19 mouse cellular contexts compared by ENCODE assay signal in genomic region chr11:68190849-68191248, GRCm38 (mm10).
DNase-seq lines count a peak whose midpoint lies in the region.
"Had no signal": no experiment of that assay in that cellular context is flagged by ENCODE, and none has a peak within 500 bp of the region (broad histone marks: within the 10 kb centered on the region; RNA-seq: fewer than 3 reads in every experiment).

No protein-coding gene starts in this region.

- peaks cover 64% of the 10 kb centered on the region for H3K4me1 ChIP-seq in limb, embryonic 10.5 days

- no peaks in the 10 kb centered on the region for H3K9me3 ChIP-seq in limb, embryonic 10.5 days (replicated peaks)
- H3K9me3 ChIP-seq: embryonic facial prominence, embryonic 10.5 days; forebrain, embryonic 13.5 days; heart, embryonic 15.5 days; hindbrain, embryonic 13.5 days had no signal

- DNase-seq in left cerebral cortex, adult 11 months (ENCODE audit: low spot score), result peak; percentile 35
- no peak for DNase-seq in left cerebral cortex, postnatal 14 days (ENCODE audit: low spot score in 2 of 2)
- DNase-seq in right cerebral cortex, adult 18-20 months, result peak; percentile 61
- DNase-seq in right cerebral cortex, postnatal 14 days, result no peak
- peak; percentile 86 for DNase-seq in brain, adult 2 months (ENCODE audit: low read depth, low spot score)
- DNase-seq in limb, embryonic 10.5 days (ENCODE audit: low spot score), result no peak
- no peak for DNase-seq in ovary, postnatal 10 days (ENCODE audit: low spot score)
- DNase-seq: adrenal gland, adult 2 months; adrenal gland, postnatal 25 days; cerebellum, adult 2 months; cerebellum, postnatal 10 days; gastrocnemius, postnatal 10 days; heart, adult 2 months; heart, postnatal 14 days had no signal

- no peaks in the 10 kb centered on the region for H3K36me3 ChIP-seq in limb, embryonic 10.5 days
- H3K36me3 ChIP-seq: embryonic facial prominence, embryonic 10.5 days; heart, embryonic 15.5 days; hindbrain, embryonic 13.5 days had no signal

- H3K4me3 ChIP-seq in limb, embryonic 10.5 days, result no peak overlapping the region
- H3K4me3 ChIP-seq: embryonic facial prominence, embryonic 10.5 days; forebrain, embryonic 13.5 days; heart, adult 2 months; heart, embryonic 15.5 days; hindbrain, embryonic 13.5 days had no signal

- H3K27ac ChIP-seq in limb, embryonic 10.5 days, result 0 out of 2 replicates have a peak overlapping the region, but pooled peaks have one; percentile 11
- H3K27ac ChIP-seq: embryonic facial prominence, embryonic 10.5 days; forebrain, embryonic 13.5 days; heart, adult 2 months; heart, embryonic 15.5 days; hindbrain, embryonic 13.5 days; hindbrain, postnatal 0 days had no signal

- H3K27me3 ChIP-seq in limb, embryonic 10.5 days (ENCODE audit: low read depth, poor library complexity, severe bottlenecking), result no peaks in the 10 kb centered on the region
- H3K27me3 ChIP-seq: forebrain, embryonic 13.5 days; heart, embryonic 15.5 days had no signal

- intact Hi-C loops in left cerebral cortex, postnatal 14 days (cut with DNase I), result loop anchor here (10.0 kb wide), 1 partner anchor 186 kb away; no protein-coding TSS in a partner anchor

- 87% methylated on average over 5 of the region's 5 CpGs for WGBS in limb, embryonic 10.5 days

Comparison
In these comparisons a context has a peak if more than half of its experiments do, and no peak if none do; other contexts are left out.
1. DNase-seq: peak in left cerebral cortex, adult 11 months (single experiment), right cerebral cortex, adult 18-20 months (single experiment) and brain, adult 2 months (single experiment); none in left cerebral cortex, postnatal 14 days (0 of 2), right cerebral cortex, postnatal 14 days (single experiment), limb, embryonic 10.5 days (single experiment) and ovary, postnatal 10 days (single experiment).